Mouse (Mus musculus) embryonic facial prominence, embryonic 15.5 days (tissue): ENCODE measurements at regions not wholly inside any gene's neighbourhood (a gene's known extent, or its start where the extent isn't known, plus 50 kb on each side); places are given as distances from the start of the nearest gene placed in this dataset.

Experiments
- ATAC-seq: fragments of 200-750 bp; cut with Nextera tagmentation; 2 replicates; pipeline ENCODE4 v1.8.0; 2017; ENCODE audit warnings: low read depth, moderate TSS enrichment; ENCODE audit not compliant: insufficient number of reproducible peaks, low FRiP score, low TSS enrichment
- H3K27ac ChIP-seq: fragments of 300-500 bp; sonication (generic); replicated peaks from 2 replicates; pipeline ENCODE4 v1.5.1; 2015; ENCODE audit warnings: mild to moderate bottlenecking, inconsistent platforms
- H3K27me3 ChIP-seq: fragments of 300-500 bp; sonication (generic); 2 replicates; pipeline ENCODE4 v1.6.1; 2015; ENCODE audit warnings: inconsistent platforms
- H3K36me3 ChIP-seq: fragments of 300-500 bp; sonication (generic); 2 replicates; pipeline ENCODE4 v1.6.1; 2015; ENCODE audit warnings: mild to moderate bottlenecking, inconsistent platforms
- H3K4me1 ChIP-seq: fragments of 300-500 bp; sonication (generic); 2 replicates; pipeline ENCODE4 v1.6.1; 2015; ENCODE audit warnings: inconsistent platforms
- H3K4me2 ChIP-seq: fragments of 300-500 bp; sonication (generic); replicated peaks from 2 replicates; pipeline ENCODE4 v1.6.1; 2015; ENCODE audit warnings: mild to moderate bottlenecking, inconsistent platforms
- H3K4me3 ChIP-seq: fragments of 300-500 bp; sonication (generic); replicated peaks from 2 replicates; pipeline ENCODE4 v1.5.1; 2015; ENCODE audit warnings: mild to moderate bottlenecking, inconsistent platforms
- H3K9ac ChIP-seq: fragments of 300-500 bp; sonication (generic); 2 replicates; pipeline ENCODE4 v1.6.1; 2015; ENCODE audit warnings: inconsistent platforms
- H3K9me3 ChIP-seq: fragments of 300-500 bp; sonication (generic); replicated peaks from 2 replicates; pipeline ENCODE4 v1.6.1; 2016; ENCODE audit warnings: inconsistent platforms
- WGBS: fragments of 180-500 bp; shearing (Covaris S2); methylation state at CpG from one replicate; pipeline ENCODE4 v1.1.7; 2015; 5-methylcytosine and 5-hydroxymethylcytosine counted together

GRCm38 (mm10) chr14:120560416-120560815 is 82.2 kb downstream of the Rap2a start:
- Histone ChIP-seq H3K27ac (no peak overlapping the region), H3K4me1 (no peaks in the 10 kb centered on the region), H3K9me3 (no peaks in the 10 kb centered on the region), H3K9ac (no peak overlapping the region), H3K27me3 (no peaks in the 10 kb centered on the region), H3K4me2 (no peak overlapping the region), H3K36me3 (no peaks in the 10 kb centered on the region), H3K4me3 (no peak overlapping the region)
- WGBS = 89% methylated on average over 7 of the region's 7 CpGs
- ATAC-seq = no peak

GRCm38 (mm10) chr14:120560987-120561386 is 82.7 kb downstream of the Rap2a start:
- Histone ChIP-seq H3K4me3 (no peak overlapping the region), H3K36me3 (no peaks in the 10 kb centered on the region), H3K4me1 (no peaks in the 10 kb centered on the region), H3K27me3 (no peaks in the 10 kb centered on the region), H3K27ac (no peak overlapping the region), H3K4me2 (no peak overlapping the region), H3K9me3 (no peaks in the 10 kb centered on the region), H3K9ac (no peak overlapping the region)
- no peak for ATAC-seq
- 90% methylated on average over 2 of the region's 2 CpGs for WGBS

- no peak for ATAC-seq
- no peak overlapping the region for H3K4me3 ChIP-seq
- no peaks in the 10 kb centered on the region for H3K9me3 ChIP-seq
- H3K27ac ChIP-seq = no peak overlapping the region
- 49% methylated on average over 1 of the region's 1 CpGs for WGBS
- H3K9ac ChIP-seq = no peak overlapping the region
- H3K27me3 ChIP-seq = no peaks in the 10 kb centered on the region
- H3K4me1 ChIP-seq = no peaks in the 10 kb centered on the region
- H3K36me3 ChIP-seq = no peaks in the 10 kb centered on the region
- H3K4me2 ChIP-seq = no peak overlapping the region
Observed at GRCm38 (mm10) chr14:120566945-120567344, 88.7 kb downstream of the Rap2a start.

- Histone ChIP-seq H3K27me3 (no peaks in the 10 kb centered on the region), H3K9ac (no peak overlapping the region), H3K36me3 (no peaks in the 10 kb centered on the region), H3K4me3 (no peak overlapping the region), H3K27ac (no peak overlapping the region), H3K4me1 (no peaks in the 10 kb centered on the region), H3K4me2 (no peak overlapping the region), H3K9me3 (no peaks in the 10 kb centered on the region)
- ATAC-seq = no peak
- 85% methylated on average over 4 of the region's 4 CpGs for WGBS
Observed at GRCm38 (mm10) chr14:120568054-120568453, 89.8 kb downstream of the Rap2a start.

GRCm38 (mm10) chr14:120572238-120572637 is 94.0 kb downstream of the Rap2a start:
- no peaks in the 10 kb centered on the region for H3K36me3 ChIP-seq
- no peak for ATAC-seq
- H3K27ac ChIP-seq = no peak overlapping the region
- no peak overlapping the region for H3K4me3 ChIP-seq
- H3K9me3 ChIP-seq = no peaks in the 10 kb centered on the region
- H3K4me2 ChIP-seq = no peak overlapping the region
- 73% methylated on average over 10 of the region's 10 CpGs for WGBS
- no peaks in the 10 kb centered on the region for H3K4me1 ChIP-seq
- H3K27me3 ChIP-seq = no peaks in the 10 kb centered on the region
- H3K9ac ChIP-seq = no peak overlapping the region

GRCm38 (mm10) chr14:120575202-120575601 is 97.0 kb downstream of the Rap2a start:
- Histone ChIP-seq H3K9ac (no peak overlapping the region), H3K9me3 (no peaks in the 10 kb centered on the region), H3K27ac (no peak overlapping the region), H3K27me3 (no peaks in the 10 kb centered on the region), H3K36me3 (no peaks in the 10 kb centered on the region), H3K4me3 (no peak overlapping the region), H3K4me2 (no peak overlapping the region), H3K4me1 (no peaks in the 10 kb centered on the region)
- 75% methylated on average over 6 of the region's 6 CpGs for WGBS
- ATAC-seq = no peak

GRCm38 (mm10) chr14:120578352-120579080 is 100.3 kb downstream of the Rap2a start:
- no peaks in the 10 kb centered on the region for H3K27me3 ChIP-seq
- ATAC-seq = no peak
- H3K4me1 ChIP-seq = no peaks in the 10 kb centered on the region
- H3K4me2 ChIP-seq = no peak overlapping the region
- H3K36me3 ChIP-seq = no peaks in the 10 kb centered on the region
- no peak overlapping the region for H3K4me3 ChIP-seq
- H3K9ac ChIP-seq = no peak overlapping the region
- no peak overlapping the region for H3K27ac ChIP-seq
- 54% methylated on average over 11 of the region's 11 CpGs for WGBS
- H3K9me3 ChIP-seq = no peaks in the 10 kb centered on the region

- 54% methylated on average over 3 of the region's 3 CpGs for WGBS
- no peak for ATAC-seq
Observed at GRCm38 (mm10) chr14:120583807-120584206, 105.6 kb downstream of the Rap2a start.

GRCm38 (mm10) chr14:120592191-120592590 is 113.9 kb downstream of the Rap2a start:
- no peak overlapping the region for H3K4me2 ChIP-seq
- H3K4me3 ChIP-seq = no peak overlapping the region
- no peaks in the 10 kb centered on the region for H3K36me3 ChIP-seq
- H3K4me1 ChIP-seq = no peaks in the 10 kb centered on the region
- no peak overlapping the region for H3K27ac ChIP-seq
- H3K9me3 ChIP-seq = no peaks in the 10 kb centered on the region
- no peak for ATAC-seq
- H3K27me3 ChIP-seq = no peaks in the 10 kb centered on the region
- WGBS = 80% methylated on average over 2 of the region's 2 CpGs
- no peak overlapping the region for H3K9ac ChIP-seq

More at GRCm38 (mm10) chr14:120583807-120584206, 105.6 kb downstream of the Rap2a start:
- no peak overlapping the region for H3K27ac ChIP-seq
- no peak overlapping the region for H3K4me2 ChIP-seq
- H3K4me1 ChIP-seq = no peaks in the 10 kb centered on the region
- no peaks in the 10 kb centered on the region for H3K9me3 ChIP-seq
- no peaks in the 10 kb centered on the region for H3K27me3 ChIP-seq
- no peak overlapping the region for H3K9ac ChIP-seq
- no peaks in the 10 kb centered on the region for H3K36me3 ChIP-seq
- no peak overlapping the region for H3K4me3 ChIP-seq

- no peak overlapping the region for H3K27ac ChIP-seq
- no peak overlapping the region for H3K4me2 ChIP-seq
- ATAC-seq = no peak
- no peaks in the 10 kb centered on the region for H3K36me3 ChIP-seq
- no peaks in the 10 kb centered on the region for H3K9me3 ChIP-seq
- no peaks in the 10 kb centered on the region for H3K4me1 ChIP-seq
- no peaks in the 10 kb centered on the region for H3K27me3 ChIP-seq
- no peak overlapping the region for H3K9ac ChIP-seq
- no peak overlapping the region for H3K4me3 ChIP-seq
- 73% methylated on average over 9 of the region's 9 CpGs for WGBS
Observed at GRCm38 (mm10) chr14:120600414-120600935, 122.2 kb downstream of the Rap2a start.

GRCm38 (mm10) chr14:120601510-120601909 is 123.3 kb downstream of the Rap2a start:
- 87% methylated on average over 7 of the region's 7 CpGs for WGBS
- H3K4me3 ChIP-seq = no peak overlapping the region
- H3K4me2 ChIP-seq = no peak overlapping the region
- H3K9ac ChIP-seq = no peak overlapping the region
- H3K27ac ChIP-seq = no peak overlapping the region
- H3K9me3 ChIP-seq = no peaks in the 10 kb centered on the region
- no peaks in the 10 kb centered on the region for H3K4me1 ChIP-seq
- ATAC-seq = no peak
- H3K27me3 ChIP-seq = no peaks in the 10 kb centered on the region
- no peaks in the 10 kb centered on the region for H3K36me3 ChIP-seq
